Mouse (Mus musculus) lung, adult 2 months (tissue): ENCODE data around the gene Gm49380.

Experiments used
- CTCF ChIP-seq: fragments of 200-500 bp; IDR thresholded peaks from 2 replicates; pipeline ENCODE4 v1.5.1; 2011; ENCODE audit warnings: mild to moderate bottlenecking, low read length, control low read depth; ENCODE audit not compliant: insufficient read depth
- POLR2A ChIP-seq: fragments of 200-500 bp; IDR thresholded peaks from 2 replicates; pipeline ENCODE4 v1.6.1; 2011; ENCODE audit warnings: low read depth, mild to moderate bottlenecking, control low read depth, low read length, borderline replicate concordance; ENCODE audit errors: extremely low read depth

DNA sequence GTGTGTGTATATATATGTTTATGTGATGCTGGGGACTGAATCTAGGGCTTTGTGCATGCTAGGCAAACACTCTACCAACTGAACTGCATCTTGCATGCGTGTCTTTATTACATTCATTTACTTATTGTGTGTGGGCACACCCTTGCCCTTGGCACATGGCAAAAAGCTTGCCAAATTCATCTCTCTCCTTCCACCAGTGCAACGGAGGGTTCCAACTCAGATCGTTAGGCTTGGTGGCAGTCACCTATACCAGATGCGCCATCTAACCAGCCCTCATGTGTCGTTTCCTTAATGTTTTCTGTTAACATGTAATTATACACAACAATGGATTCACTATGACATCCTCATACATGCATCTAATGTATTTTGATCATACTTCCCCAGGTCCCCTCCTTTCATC, 31.0 kb downstream of the Gm49380 start:
- TF ChIP-seq CTCF (no peak), POLR2A (no peak)
